Mouse (Mus musculus): ENCODE results near the gene Mrpl36. TPM values are rescaled to one million over a fixed set of nuclear protein-coding genes. Genes with fewer than 3 reads are reported as not detected.

The Mrpl36 gene
- total RNA-seq, 2 experiments from 2014 or later: 27.9 to 33.6 TPM

- intact Hi-C loops (cut with DNase I): no loop called here
These were observed 17.0 kb downstream of the Mrpl36 start for GRCm38 (mm10) chr13:73345102-73345890.

GRCm38 (mm10) chr13:73346131-73346530, 17.8 kb downstream of the Mrpl36 start:
- intact Hi-C loops (cut with DNase I): no loop called here
- no peak for DNase-seq (ENCODE audit: extremely low spot score in 1 of 2, low spot score in 2 of 2)

More at GRCm38 (mm10) chr13:73345102-73345890, 17.0 kb downstream of the Mrpl36 start:
- no peak for DNase-seq (ENCODE audit: extremely low spot score in 1 of 2, low spot score in 2 of 2)

GRCm38 (mm10) chr13:73346743-73347142, 18.4 kb downstream of the Mrpl36 start:
- intact Hi-C loops (cut with DNase I): no loop called here

GRCm38 (mm10) chr13:73347171-73347570, 18.9 kb downstream of the Mrpl36 start:
- intact Hi-C loops (cut with DNase I): no loop called here
- DNase-seq (ENCODE audit: extremely low spot score in 1 of 2, low spot score in 2 of 2): no peak

More at GRCm38 (mm10) chr13:73346743-73347142, 18.4 kb downstream of the Mrpl36 start:
- no peak for DNase-seq (ENCODE audit: extremely low spot score in 1 of 2, low spot score in 2 of 2)

GRCm38 (mm10) chr13:73347922-73348650, 19.8 kb downstream of the Mrpl36 start:
- intact Hi-C loops (cut with DNase I): no loop called here
- DNase-seq (ENCODE audit: extremely low spot score in 1 of 2, low spot score in 2 of 2): no peak

GRCm38 (mm10) chr13:73350741-73351140, 22.4 kb downstream of the Mrpl36 start:
- intact Hi-C loops (cut with DNase I): no loop called here
- DNase-seq (ENCODE audit: extremely low spot score in 1 of 2, low spot score in 2 of 2): no peak

GRCm38 (mm10) chr13:73351910-73352309, 23.6 kb downstream of the Mrpl36 start:
- no peak for DNase-seq (ENCODE audit: extremely low spot score in 1 of 2, low spot score in 2 of 2)
- intact Hi-C loops (cut with DNase I): no loop called here

GRCm38 (mm10) chr13:73352491-73352890, 24.2 kb downstream of the Mrpl36 start:
- no peak for DNase-seq (ENCODE audit: extremely low spot score in 1 of 2, low spot score in 2 of 2)
- intact Hi-C loops (cut with DNase I): no loop called here

GRCm38 (mm10) chr13:73357106-73357505, 28.8 kb downstream of the Mrpl36 start:
- no peak for DNase-seq (ENCODE audit: extremely low spot score in 1 of 2, low spot score in 2 of 2)
- intact Hi-C loops (cut with DNase I): no loop called here

- no peak for DNase-seq (ENCODE audit: extremely low spot score in 1 of 2, low spot score in 2 of 2)
- intact Hi-C loops (cut with DNase I): no loop called here
These were observed 45.1 kb downstream of the Mrpl36 start for GRCm38 (mm10) chr13:73373367-73373766.

GRCm38 (mm10) chr13:73374612-73375011, 46.3 kb downstream of the Mrpl36 start:
- DNase-seq (ENCODE audit: extremely low spot score in 1 of 2, low spot score in 2 of 2): no peak
- intact Hi-C loops (cut with DNase I): no loop called here

- intact Hi-C loops (cut with DNase I): no loop called here
- no peak for DNase-seq (ENCODE audit: extremely low spot score in 1 of 2, low spot score in 2 of 2)
These were observed 49.3 kb downstream of the Mrpl36 start for GRCm38 (mm10) chr13:73377637-73378036.

Other genes starting within 250 kb of the Mrpl36 start
- not detected for gene Irx4, start 68.0 kb upstream of the Mrpl36 start, total RNA-seq (2021)
- 100 to 1,000 TPM; 172 to 183 TPM for gene Ndufs6, start within 50 bp of the Mrpl36 start, total RNA-seq (2021)
- 10 to 100 TPM; 63.0 to 64.0 TPM for gene Lpcat1, start 138.7 kb downstream of the Mrpl36 start, total RNA-seq (2021)
- under 1 TPM; 0.21 to 0.32 TPM for gene Slc6a3, start 208.2 kb downstream of the Mrpl36 start, total RNA-seq (2021)

Data from left cerebral cortex, postnatal 10 days (tissue).